Mouse (Mus musculus) gastrocnemius, postnatal 10 days (tissue): ENCODE measurements around the gene Tek. TPM values are rescaled to one million over a fixed set of nuclear protein-coding genes. Genes with fewer than 3 reads are reported as not detected.
"Not testable (repeated sequence)": the region's sequence is repeated elsewhere in the genome, so short reads cannot be mapped to it uniquely, and the experiment has no call there.

ENCODE experiments used
- DNase-seq: peaks from one replicate; pipeline ENCODE4 v3.0.0; 2021; ENCODE audit warnings: mixed read lengths
- long read RNA-seq, 2 experiments: library from polyadenylated mRNA; stranded (forward); transcript quantifications; one replicate each; pipeline ENCODE4 v2.0.0; 2021
- total RNA-seq, 2 experiments: library from RNA; stranded (reverse); gene quantifications; 2 replicates each; pipeline ENCODE4 v1.2.3; 2021

Gene Tek
- 10 to 100 TPM; 24.3 to 30.9 TPM for total RNA-seq
- long read RNA-seq, experiment 1, full-length matches to known transcripts = 34 of 52 reads
- long read RNA-seq, experiment 1, partial matches to known transcripts = 9 of 52 reads
- long read RNA-seq, experiment 1, other reads (novel, unspliced or antisense) = 9 of 52 reads
- long read RNA-seq, experiment 2, full-length matches to known transcripts = 18 of 25 reads
- long read RNA-seq, experiment 2, partial matches to known transcripts = 3 of 25 reads
- long read RNA-seq, experiment 2, other reads (novel, unspliced or antisense) = 4 of 25 reads

DNA sequence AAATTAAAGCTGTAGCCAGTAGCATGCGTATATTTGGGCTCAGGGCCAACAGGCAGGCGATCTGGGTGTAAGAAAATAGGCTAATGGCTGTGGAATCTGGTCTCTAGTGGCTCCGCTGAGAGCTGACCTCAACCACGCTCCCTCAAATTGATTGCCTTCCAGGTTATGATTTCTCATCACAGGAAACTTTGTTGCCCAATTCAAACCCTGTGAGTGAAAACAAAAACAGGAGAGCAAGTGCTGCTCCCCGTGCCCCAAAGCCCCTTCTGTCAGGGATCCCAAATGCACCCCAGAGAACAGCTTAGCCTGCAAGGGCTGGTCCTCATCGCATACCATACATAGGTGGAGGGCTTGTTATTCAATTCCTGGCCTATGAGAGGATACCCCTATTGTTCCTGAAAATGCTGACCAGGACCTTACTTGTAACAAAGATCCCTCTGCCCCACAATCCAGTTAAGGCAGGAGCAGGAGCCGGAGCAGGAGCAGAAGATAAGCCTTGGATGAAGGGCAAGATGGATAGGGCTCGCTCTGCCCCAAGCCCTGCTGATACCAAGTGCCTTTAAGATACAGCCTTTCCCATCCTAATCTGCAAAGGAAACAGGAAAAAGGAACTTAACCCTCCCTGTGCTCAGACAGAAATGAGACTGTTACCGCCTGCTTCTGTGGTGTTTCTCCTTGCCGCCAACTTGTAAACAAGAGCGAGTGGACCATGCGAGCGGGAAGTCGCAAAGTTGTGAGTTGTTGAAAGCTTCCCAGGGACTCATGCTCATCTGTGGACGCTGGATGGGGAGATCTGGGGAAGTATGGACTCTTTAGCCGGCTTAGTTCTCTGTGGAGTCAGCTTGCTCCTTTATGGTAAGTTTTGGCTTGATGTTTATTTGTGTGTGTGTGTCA is at the start of gene Tek:
Tek (plus strand) TSS at position 452 of the 894 bp plus-strand sequence.
- peak; percentile 26 for DNase-seq

DNA sequence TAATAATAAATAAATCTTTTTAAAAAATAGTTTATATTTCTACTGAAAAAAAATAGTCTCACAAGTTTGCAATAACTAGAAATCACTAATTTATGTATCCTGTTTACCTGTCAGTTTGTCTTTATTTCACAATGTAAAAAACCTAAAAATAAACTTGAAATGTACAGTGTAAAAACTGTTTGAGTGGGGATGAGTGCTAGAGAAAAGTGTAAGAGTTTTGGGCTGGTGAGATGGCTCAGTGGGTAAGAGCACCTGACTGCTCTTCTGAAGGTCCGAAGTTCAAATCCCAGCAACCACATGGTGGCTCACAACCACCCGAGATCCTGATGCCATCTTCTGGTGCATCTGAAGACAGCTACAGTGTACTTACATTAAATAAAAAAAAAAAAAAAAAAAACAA is 49.3 kb upstream of the Tek start:
- DNase-seq = not testable (repeated sequence)

DNA sequence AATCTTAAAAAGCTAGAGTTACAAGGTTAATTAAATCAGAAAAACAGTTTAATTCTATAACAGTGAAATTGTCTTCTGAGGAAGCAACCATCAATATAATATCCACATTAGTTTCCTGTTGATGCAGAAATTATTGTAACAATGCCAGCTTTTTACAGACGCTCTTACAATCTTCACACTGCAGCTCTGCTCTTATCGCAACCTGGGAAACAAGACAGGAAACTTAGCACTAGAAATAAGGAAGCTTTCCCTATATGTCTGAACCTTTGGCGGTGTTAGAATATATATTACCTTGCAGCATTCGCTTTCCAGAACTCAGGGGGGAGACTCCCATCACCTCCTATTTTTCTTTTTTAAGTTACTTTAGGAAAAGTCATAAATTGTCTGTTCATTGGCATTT is 48.0 kb upstream of the Tek start:
- no peak for DNase-seq

DNA sequence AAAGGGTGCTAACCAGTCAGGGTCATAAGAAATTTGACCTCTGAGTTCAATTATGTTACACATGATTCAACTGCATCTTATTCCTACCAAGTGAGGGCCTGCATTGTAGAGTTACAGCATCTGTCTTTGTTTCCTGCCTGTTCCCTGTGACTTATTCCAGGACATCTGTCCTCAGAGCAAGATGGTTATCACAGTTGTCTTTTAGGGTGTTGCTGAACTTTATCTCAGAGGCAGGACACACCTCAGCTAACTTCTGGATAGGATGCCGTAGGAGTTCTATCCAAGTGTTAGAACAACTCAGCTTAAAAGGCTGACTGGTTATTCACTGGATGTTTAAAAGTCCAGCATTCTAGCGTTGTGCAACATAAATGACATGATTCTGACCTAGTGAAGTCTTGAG is 46.9 kb upstream of the Tek start:
- no peak for DNase-seq

DNA sequence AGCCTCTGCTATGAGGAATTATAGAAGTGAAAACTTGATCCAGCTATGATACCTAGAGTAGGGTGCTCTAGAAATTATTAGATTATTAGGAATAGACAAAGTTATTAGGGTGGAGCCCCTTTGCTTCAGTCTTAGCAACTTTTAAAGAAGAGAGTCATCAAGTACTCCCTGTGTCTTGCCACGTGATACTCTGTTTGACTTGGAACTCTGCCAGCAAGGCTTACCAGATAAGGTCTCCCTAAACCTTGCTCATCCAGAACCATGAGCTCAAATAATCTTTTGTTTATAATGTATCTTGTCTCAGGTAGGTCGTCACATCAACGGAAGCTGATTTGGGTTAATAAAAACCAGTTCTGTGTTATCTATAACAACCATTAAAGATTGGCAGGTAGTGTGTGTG is 42.7 kb upstream of the Tek start:
- DNase-seq = no peak

DNA sequence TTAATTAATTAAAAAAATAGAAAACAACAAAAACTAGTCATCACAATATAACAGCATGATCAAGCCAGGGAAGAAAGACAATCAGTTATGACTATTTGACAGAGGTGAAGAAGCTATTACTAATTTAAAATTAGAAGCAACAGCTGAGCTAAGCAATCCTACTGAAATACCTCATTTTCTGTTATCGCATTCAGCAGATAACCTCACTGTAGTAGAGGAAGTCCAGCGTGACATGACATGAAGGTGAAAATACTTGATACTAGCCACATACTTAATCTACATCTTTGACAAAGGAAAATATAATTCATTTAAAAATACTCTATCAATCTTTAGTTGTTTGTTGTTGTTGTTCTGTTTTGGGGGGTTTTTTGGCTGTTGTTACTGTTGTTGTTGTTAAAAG is 28.1 kb upstream of the Tek start:
- DNase-seq = no peak

DNA sequence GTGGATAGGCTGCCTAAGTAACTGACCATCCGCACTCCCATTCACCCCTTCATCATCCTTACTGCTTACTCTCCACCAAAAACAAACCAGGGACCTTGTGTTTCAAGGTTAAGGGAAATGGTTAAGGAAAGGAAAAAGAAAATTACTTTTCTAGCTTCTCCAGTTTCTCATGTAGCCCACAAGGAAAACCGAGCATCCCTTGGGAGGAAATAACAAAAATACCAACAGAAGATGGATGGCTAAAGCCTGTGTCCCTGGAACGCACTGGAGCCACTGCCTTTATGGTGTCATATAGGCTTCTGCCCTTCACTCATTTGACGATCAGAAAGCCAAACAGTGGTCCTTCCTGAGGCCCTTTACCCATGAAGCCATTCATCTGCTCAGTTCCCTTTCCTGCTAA is 27.7 kb upstream of the Tek start:
- DNase-seq = no peak

DNA sequence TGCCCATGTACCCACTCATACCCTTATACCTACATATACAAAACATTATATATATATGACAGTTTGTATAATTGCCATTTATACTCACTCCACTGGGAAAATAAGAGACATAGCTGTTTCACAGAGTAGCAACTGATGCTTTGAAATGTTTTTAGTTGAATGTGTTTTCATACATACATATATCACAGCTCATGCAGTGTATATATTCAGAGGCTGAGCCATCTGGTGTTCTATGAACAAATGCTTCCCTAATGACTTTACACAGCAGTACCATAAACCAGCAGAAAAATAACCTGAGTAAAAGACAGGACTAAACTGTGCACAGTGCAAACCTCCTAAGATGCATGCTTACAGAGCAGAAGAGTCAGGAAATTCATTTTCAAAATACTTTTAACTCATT is 25.3 kb upstream of the Tek start:
- DNase-seq = no peak

DNA sequence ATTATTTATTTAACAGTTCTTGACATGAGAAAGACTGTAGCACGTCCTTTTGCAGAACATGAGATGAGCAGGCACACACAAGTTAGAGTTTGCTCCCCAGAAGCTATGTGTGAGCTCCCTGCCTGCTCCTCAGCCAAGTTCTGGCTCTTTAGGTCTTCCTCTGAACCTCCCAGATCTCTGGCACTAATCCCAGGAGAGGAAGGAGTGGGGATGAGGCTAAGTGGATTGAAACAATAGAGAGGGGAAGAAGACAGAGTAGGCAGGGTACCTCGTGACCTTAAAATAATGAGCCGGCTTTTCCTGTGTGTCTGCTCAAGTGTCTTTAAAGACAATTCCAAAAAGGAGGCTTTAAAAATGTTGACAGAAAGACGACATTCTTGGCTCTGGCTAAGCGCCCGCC is 23.9 kb upstream of the Tek start:
- no peak for DNase-seq

DNA sequence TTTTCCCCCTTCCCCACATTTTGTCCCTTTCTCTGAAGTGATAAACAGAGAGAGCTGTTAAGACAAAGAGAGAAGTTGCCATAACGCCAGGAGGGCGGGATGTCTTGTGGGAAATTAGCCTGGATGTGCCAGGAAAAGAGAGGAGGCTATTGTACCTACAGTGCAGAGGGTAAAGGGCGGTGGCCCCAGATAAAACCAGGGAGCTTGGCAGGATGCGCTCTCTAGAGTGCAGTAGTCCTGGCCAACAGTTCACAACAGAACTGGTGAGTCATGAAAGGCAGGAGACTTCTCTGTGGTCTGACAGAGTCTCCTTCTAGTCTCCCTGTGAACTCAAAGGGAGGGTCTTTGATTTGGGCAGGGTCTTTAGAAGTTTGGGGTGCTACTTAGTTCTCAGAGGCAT is 13.3 kb upstream of the Tek start:
- DNase-seq = no peak

DNA sequence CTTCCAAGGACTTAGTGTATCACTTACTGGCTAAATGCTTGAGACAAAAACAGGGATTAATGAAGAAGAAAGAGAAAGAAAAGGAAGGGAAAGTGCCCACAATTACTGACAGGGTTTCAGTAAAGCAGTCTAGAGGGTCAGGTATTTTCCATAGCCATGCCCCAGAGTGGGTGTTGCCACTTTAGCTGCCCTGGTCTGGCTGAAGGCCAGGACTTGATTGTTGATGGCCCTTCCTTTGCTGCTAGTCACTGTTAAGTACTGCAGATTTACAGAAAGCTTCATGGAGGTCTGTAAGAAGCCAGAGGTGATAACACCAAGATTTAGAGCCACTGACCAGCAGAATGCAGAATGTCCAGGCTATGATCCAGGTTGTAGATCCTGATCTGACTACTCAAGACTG is 6.4 kb upstream of the Tek start:
- no peak for DNase-seq

DNA sequence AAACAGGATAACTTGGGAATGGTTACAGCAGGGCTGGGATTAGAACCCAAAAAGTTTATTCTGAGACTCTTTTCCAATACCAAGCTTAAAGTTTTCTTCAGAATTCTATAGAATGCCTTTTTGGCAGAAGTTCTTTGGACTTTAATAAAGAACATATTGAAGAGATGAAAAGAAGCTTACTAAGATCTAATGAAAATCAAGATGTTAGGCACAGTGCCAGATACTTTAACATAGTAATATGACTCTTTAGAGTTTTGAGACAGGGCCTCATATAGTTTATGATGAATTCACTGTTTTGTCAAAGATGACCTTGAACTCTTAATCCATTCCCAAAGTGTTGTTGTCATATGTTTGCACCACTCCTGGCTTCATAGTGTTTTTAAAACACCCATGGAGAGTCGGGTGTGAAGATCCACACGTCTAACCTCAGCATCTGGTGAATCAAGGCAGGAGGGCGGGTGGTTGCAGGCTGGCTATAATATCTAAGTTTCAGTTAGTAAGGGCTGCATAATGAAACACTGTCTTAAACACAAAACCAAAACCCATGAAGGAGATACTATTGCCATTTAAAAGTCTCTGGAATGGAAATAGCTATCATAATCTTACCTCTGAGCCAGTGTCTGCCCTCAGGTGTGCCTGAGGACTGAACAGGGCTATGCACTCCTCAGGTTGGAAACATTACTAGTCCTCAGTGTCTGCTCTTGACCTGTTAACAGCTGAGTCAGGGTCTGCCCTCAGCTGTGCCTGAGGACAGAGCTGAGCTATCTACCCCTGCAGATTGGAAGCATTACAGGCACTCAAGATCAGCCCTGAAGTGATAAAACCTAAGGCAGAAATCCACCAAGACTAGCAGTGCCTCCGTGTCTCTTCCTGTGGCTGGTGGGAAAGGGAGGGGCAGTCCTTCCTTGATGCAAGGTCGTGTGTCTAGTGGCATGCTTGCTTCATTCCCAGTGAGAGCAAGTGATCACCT is 1.5 kb upstream of the Tek start:
- no peak for DNase-seq

DNA sequence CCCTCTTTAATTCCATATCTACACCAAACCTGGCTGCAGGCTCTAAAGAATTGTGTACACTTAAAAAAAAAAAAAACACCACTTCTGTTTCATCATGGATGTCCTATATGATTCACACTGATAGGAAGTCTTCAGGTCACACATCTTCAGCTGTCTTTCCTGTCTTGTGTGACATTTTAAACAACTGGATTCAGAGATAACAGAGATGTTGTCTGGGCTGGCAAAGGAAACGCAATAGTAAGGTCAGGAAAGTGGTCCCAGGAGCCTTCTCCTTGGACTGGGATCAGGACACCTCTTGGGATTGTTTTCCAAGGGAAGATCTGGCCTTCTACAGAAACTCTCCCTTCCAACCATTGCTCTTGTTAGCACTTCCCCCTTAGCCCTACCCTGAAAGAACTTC is 2.7 kb downstream of the Tek start:
- DNase-seq = no peak

DNA sequence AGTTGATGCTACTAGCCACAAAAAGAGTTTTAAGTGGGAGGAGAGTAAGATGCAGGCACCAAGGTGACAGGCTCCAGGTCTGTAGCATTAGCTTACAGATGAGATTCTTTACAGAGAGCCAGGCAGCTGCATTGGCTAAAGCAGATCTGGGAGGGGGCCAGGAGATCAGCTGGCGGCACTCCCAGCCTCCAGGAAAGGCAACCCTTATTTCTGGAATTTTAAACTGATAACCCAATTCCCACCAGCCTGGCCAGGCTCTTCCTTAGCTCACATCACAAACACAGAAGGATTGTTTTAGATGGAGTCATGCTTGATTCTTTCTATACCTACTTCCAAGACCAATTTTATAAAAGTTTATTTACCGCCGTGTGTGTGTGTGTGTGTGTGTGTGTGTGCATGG is 6.7 kb downstream of the Tek start:
- peak; percentile 36 for DNase-seq

DNA sequence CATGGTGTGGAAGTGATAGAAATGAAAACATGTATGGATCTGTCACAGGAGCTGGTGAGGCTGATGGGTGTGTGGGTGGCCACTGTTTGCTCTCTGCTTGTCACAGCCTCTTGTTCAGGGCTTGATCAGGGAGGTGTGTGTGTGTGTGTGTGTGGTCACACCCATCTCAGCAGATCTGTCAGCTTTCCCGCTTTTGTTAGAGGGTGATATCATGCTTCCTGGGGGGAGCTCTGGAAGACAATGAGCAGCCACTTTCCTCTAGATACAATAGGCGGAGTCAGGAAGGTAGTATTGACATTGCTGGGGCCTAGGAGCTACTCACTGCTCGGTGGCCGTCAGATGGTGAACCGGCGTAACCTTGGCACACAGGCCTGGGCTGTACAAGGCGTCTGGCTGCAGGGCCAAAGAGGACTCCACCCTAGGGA is 7.3 kb downstream of the Tek start:
- DNase-seq = peak; percentile 26

DNA sequence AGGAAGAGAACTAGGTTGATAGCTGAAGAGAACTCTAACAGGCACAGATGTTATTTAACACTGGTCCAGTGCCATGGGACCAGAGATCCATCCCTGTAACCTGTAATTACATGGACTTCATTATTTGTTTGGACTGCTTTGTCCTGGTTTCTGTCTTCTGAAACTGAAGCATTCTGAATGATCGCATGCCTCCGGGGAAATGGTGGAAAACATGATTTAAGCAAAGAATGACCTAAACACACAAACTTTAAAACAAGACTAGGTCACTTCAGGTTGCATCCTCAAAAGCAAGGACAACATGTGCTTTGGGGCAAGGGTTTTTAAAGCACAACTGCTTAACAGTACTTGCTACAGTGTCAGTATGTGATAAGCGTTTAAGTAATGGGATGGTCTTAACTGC is 8.2 kb downstream of the Tek start:
- DNase-seq = no peak

DNA sequence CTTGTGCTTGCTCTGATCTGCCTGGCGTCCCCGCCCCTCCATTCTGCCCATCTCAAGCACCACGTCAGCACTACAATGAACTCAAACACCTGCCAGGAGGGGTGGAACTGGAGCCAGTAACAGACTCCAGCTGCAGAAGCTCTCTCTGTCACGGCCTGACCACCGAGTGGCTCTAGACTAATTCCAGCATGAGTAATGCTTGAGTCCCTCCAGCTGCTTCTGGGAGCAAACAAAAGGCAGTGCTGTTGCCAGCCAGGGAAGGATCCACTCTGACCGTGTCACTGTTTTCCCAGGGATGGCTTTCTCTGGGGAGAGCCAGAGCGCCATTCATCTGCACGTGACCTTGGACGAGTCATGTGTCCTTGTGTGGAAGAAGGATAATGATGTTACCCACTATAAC is 13.4 kb downstream of the Tek start:
- peak; percentile 29 for DNase-seq

DNA sequence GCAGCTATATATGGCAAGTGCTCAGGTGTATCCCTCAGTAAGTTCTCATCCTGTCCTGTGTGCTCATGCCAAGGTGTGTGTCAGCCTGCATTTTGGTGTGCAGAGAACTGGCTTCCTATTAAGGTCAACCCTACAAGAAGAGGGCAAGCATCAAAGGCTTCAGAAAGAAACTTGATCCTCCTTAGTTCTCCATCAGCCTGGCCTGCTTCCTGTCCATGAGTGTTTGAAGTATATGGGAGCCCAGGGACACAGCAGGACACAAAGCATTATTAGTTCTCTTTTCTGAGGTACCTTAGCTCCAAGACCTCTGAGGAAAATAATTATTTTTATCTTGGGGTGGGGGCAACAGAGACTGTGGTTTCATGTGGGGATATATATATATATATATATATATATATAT is 26.1 kb downstream of the Tek start:
- no peak for DNase-seq

DNA sequence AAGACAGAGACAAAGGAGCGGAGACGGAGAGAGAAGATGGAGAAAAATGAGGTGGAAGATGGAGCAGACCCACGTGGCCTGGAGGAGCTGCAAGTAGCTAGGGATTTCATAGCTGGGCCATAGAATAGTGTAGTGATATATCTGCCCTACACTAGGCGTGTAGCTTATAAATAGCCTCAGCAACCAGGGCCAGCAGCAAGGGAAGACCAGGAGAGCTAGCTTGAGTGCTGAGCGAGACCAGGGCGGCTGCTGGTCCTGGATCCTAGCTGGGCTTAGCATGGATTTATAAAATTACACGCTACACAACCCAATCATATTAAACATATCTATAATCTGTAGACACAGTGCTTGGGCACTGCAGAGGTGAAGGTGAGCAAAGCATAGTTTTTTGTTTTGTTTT is 27.1 kb downstream of the Tek start:
- no peak for DNase-seq

DNA sequence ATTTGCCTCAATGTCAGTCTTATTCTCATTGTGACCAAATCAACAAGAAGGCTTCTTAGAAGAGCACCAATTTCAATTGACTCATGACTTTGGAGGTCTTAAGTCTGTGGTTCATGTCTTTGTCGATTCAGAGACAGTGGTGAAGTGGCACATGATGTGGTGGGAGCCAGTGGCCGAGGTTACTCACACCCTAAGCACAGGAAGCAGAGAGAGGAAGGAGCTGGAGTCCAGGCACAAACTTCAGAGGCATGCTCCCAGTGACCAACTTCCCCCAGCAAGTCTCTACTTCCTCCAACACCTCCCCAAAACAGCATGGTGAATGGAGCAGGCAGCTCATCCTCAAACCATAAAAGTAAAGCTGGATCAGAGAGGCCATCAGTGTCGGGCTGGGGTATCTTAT is 29.5 kb downstream of the Tek start:
- no peak for DNase-seq

DNA sequence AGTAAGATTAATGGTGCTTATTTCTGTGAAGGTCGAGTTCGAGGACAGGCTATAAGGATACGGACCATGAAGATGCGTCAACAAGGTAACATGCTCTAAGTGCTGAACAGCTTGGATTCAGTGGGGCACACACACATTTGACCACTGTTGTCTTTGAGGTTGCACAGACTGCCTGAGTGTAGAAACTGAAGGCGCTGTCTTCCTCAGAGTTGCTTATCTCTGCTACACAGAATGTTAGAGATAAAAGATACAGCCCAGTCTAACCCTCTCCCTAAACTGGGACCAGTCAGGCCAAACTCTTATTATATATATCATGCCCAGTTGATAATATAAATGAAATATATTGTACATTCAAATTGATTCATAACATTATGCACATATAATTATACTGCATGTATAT is 42.0 kb downstream of the Tek start:
- no peak for DNase-seq

DNA sequence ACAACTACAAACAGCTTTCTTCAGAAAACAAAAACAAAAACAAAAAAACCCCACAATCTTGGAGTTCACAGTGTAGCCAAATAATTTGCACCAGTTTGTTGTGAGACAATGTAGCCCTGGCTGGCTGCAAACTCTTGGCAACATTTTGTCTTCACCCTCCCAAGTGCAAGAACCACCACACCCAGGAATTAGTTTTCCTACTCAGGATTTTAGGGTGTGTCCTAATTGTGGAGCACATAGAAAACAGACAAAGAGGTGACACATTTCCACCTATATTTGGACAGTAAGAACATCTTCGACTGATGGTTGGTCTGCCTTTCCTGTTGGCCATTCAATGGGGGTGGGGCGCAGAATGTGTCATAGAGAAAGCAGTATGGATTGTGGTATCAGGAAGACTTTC is 46.8 kb downstream of the Tek start:
- no peak for DNase-seq

DNA sequence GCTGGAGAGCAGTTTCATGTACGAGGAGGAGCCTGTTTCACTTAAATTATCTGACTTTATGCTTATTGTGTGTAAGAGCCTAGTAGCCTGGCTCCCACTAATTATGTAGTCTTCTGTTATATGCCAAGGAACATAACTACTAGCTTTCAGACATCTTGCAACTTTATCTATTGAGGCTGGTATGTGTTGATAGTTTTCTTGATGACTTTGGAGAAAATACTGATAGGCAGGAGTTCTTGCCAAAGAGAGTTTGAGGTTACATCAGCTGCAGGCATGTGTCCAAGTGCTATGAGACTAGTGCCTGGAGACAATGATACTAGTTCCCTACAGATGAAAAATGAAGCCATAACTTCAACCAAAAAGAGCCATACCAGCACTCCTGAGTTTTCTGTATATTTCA is 64.1 kb downstream of the Tek start:
- DNase-seq = peak; percentile 41
